Mouse (Mus musculus) layer of hippocampus, adult 2 months (tissue): ENCODE data around the gene Zbtb20. TPM values are rescaled to one million over a fixed set of nuclear protein-coding genes. Genes with fewer than 3 reads are reported as not detected.

Experiments
- DNase-seq, 2 experiments: peaks; one replicate each; pipeline ENCODE4 v3.0.0; 2022; ENCODE audit warnings: low spot score in 2 of 2
- H3K27ac ChIP-seq: fragments of 200-600 bp; 2 replicates; pipeline ENCODE4 v1.8.1; 2022
- H3K4me3 ChIP-seq: fragments of 200-600 bp; 2 replicates; pipeline ENCODE4 v1.8.1; 2022; ENCODE audit warnings: mild to moderate bottlenecking
- CTCF ChIP-seq: fragments of 200-600 bp; conservative IDR thresholded peaks from 2 replicates; pipeline ENCODE4 v1.8.1; 2022; ENCODE audit warnings: antibody characterized with exemption, mild to moderate bottlenecking, moderate library complexity
- total RNA-seq, 2 experiments: library from RNA; stranded (reverse); gene quantifications; 2 replicates each; pipeline ENCODE4 v1.2.3; 2021

Gene Zbtb20
- total RNA-seq, 2 experiments from 2014 or later, result 335 to 353 TPM

GRCm38 (mm10) chr16:42876021-42877000 lies 630 bp downstream of the Zbtb20 start:
- peak overlapping the region; percentile 68 for H3K4me3 ChIP-seq
- DNase-seq, result peak; percentile 35 to 55
- peak; percentile 45 for TF ChIP-seq CTCF
- peak overlapping the region; percentile 92 for H3K27ac ChIP-seq

- TF ChIP-seq CTCF, result no peak
- DNase-seq, result peak; percentile 13
- Histone ChIP-seq H3K4me3 (no peak overlapping the region), H3K27ac (peak overlapping the region; percentile 54)
Observed at GRCm38 (mm10) chr16:42880046-42880445, 4.4 kb downstream of the Zbtb20 start.

- Histone ChIP-seq H3K27ac (no peak overlapping the region), H3K4me3 (no peak overlapping the region)
- no peak for TF ChIP-seq CTCF
- no peak for DNase-seq
Observed at GRCm38 (mm10) chr16:42885538-42885937, 9.9 kb downstream of the Zbtb20 start.

GRCm38 (mm10) chr16:42885964-42886363 lies 10.3 kb downstream of the Zbtb20 start:
- Histone ChIP-seq H3K4me3 (no peak overlapping the region), H3K27ac (no peak overlapping the region)
- DNase-seq, result no peak
- no peak for TF ChIP-seq CTCF

GRCm38 (mm10) chr16:42897125-42897693 lies 21.5 kb downstream of the Zbtb20 start:
- peak in 1 of 2 experiments; percentile 50 for DNase-seq
- Histone ChIP-seq H3K27ac (peak overlapping the region; percentile 80), H3K4me3 (peak overlapping the region; percentile 47)
- TF ChIP-seq CTCF, result peak; percentile 32

GRCm38 (mm10) chr16:42900328-42900727 lies 24.6 kb downstream of the Zbtb20 start:
- Histone ChIP-seq H3K27ac (no peak overlapping the region), H3K4me3 (no peak overlapping the region)
- TF ChIP-seq CTCF, result no peak
- DNase-seq, result no peak

- DNase-seq, result no peak
- TF ChIP-seq CTCF, result no peak
- Histone ChIP-seq H3K27ac (peak overlapping the region; percentile 89), H3K4me3 (peak overlapping the region; percentile 59)
Observed at GRCm38 (mm10) chr16:42907283-42907701, 31.6 kb downstream of the Zbtb20 start.

- Histone ChIP-seq H3K4me3 (peak overlapping the region; percentile 59), H3K27ac (peak overlapping the region; percentile 89)
- no peak for DNase-seq
- TF ChIP-seq CTCF, result no peak
Observed at GRCm38 (mm10) chr16:42908381-42908780, 32.7 kb downstream of the Zbtb20 start.

- TF ChIP-seq CTCF, result no peak
- no peak for DNase-seq
- Histone ChIP-seq H3K27ac (peak overlapping the region; percentile 89), H3K4me3 (peak overlapping the region; percentile 59)
Observed at GRCm38 (mm10) chr16:42908896-42909295, 33.2 kb downstream of the Zbtb20 start.

- H3K27ac ChIP-seq, result peak overlapping the region; percentile 89
- DNase-seq, result peak in 1 of 2 experiments; percentile 27
- TF ChIP-seq CTCF, result no peak
- H3K4me3 ChIP-seq, result peak overlapping the region; percentile 59
Observed at GRCm38 (mm10) chr16:42910016-42910415, 34.3 kb downstream of the Zbtb20 start.

- Histone ChIP-seq H3K4me3 (peak overlapping the region; percentile 59), H3K27ac (peak overlapping the region; percentile 89)
- TF ChIP-seq CTCF, result no peak
- no peak for DNase-seq
Observed at GRCm38 (mm10) chr16:42910716-42911115, 35.0 kb downstream of the Zbtb20 start.

GRCm38 (mm10) chr16:42911326-42911725 lies 35.6 kb downstream of the Zbtb20 start:
- no peak for DNase-seq
- TF ChIP-seq CTCF, result no peak
- Histone ChIP-seq H3K4me3 (peak overlapping the region; percentile 59), H3K27ac (peak overlapping the region; percentile 89)

- Histone ChIP-seq H3K4me3 (no peak overlapping the region; the same call in 1 of the 2 replicates), H3K27ac (peak overlapping the region; percentile 89)
- DNase-seq, result no peak
- TF ChIP-seq CTCF, result no peak
Observed at GRCm38 (mm10) chr16:42911815-42912214, 36.1 kb downstream of the Zbtb20 start.
